Mouse (Mus musculus) liver, embryonic 14.5 days (tissue): ENCODE measurements around the gene Limk1. TPM values are rescaled to one million over a fixed set of nuclear protein-coding genes. Genes with fewer than 3 reads are reported as not detected.

Experiments used
- ATAC-seq: fragments of 200-750 bp; cut with Nextera tagmentation; 2 replicates; pipeline ENCODE4 v1.8.0; 2017; ENCODE audit warnings: moderate number of reproducible peaks, mild to moderate bottlenecking, moderate library complexity; ENCODE audit not compliant: insufficient read depth
- DNase-seq, 3 experiments: peaks; one replicate each; pipeline ENCODE4 v3.0.0-alpha.2; 2012 to 2013; ENCODE audit warnings: low read depth in 3 of 3, low spot score in 3 of 3
- H3K27ac ChIP-seq: fragments of 300-500 bp; sonication (generic); 2 replicates; pipeline ENCODE4 v1.5.1; 2014; ENCODE audit warnings: moderate library complexity, mild to moderate bottlenecking, control low read depth, inconsistent platforms
- H3K27me3 ChIP-seq: fragments of 300-500 bp; sonication (generic); 2 replicates; pipeline ENCODE4 v1.6.1; 2014; ENCODE audit warnings: mild to moderate bottlenecking, low read length, moderate library complexity; ENCODE audit not compliant: control insufficient read depth, insufficient read depth
- H3K36me3 ChIP-seq: fragments of 300-500 bp; sonication (generic); replicated peaks from 2 replicates; pipeline ENCODE4 v1.6.1; 2014; ENCODE audit warnings: low read depth; ENCODE audit not compliant: control insufficient read depth, insufficient read depth
- H3K4me1 ChIP-seq, 2 experiments: fragments of 200-500 bp in 1 of 2; fragments of 300-500 bp in 1 of 2; sonication (generic) in 1 of 2; replicated peaks; 2 replicates each; pipeline ENCODE4 v1.6.1; 2012 to 2014; ENCODE audit warnings: antibody characterized with exemption in 1 of 2, inconsistent platforms in 1 of 2, low read length in 1 of 2; ENCODE audit not compliant: control insufficient read depth in 2 of 2, insufficient read depth in 2 of 2
- H3K4me2 ChIP-seq: fragments of 300-500 bp; sonication (generic); 2 replicates; pipeline ENCODE4 v1.6.1; 2014; ENCODE audit warnings: low read depth, mild to moderate bottlenecking, control low read depth, moderate library complexity
- H3K4me3 ChIP-seq, 2 experiments: fragments of 200-500 bp in 1 of 2; fragments of 300-500 bp in 1 of 2; sonication (generic) in 1 of 2; 2 replicates each; pipeline ENCODE4 v1.5.1; 2012 to 2014; ENCODE audit warnings: low read depth in 2 of 2, low read length in 2 of 2, mild to moderate bottlenecking in 2 of 2, control low read depth in 1 of 2, inconsistent platforms in 1 of 2, moderate library complexity in 1 of 2; ENCODE audit not compliant: insufficient read depth in 1 of 2
- H3K9ac ChIP-seq: fragments of 300-500 bp; sonication (generic); replicated peaks from 2 replicates; pipeline ENCODE4 v1.6.1; 2014; ENCODE audit warnings: mild to moderate bottlenecking, control low read depth, moderate library complexity
- H3K9me3 ChIP-seq: fragments of 300-500 bp; sonication (generic); 2 replicates; pipeline ENCODE4 v1.6.1; 2016; ENCODE audit warnings: low read length, mixed read lengths; ENCODE audit not compliant: control insufficient read depth
- CTCF ChIP-seq: IDR thresholded peaks from 2 replicates; pipeline ENCODE4 v1.5.1; 2016; ENCODE audit warnings: antibody characterized with exemption, low read depth, control low read depth
- EP300 ChIP-seq: IDR thresholded peaks from 2 replicates; pipeline ENCODE4 v1.6.1; 2016; ENCODE audit warnings: antibody characterized with exemption, low read depth
- WGBS: fragments of 180-500 bp; shearing (Covaris S2); extraction: QIAGEN DNeasy Blood & Tissue Kit; methylation state at CpG from one replicate; pipeline ENCODE4 v1.1.7; 2014; ENCODE audit not compliant: insufficient replicate concordance; 5-methylcytosine and 5-hydroxymethylcytosine counted together
- polyA plus RNA-seq, 2 experiments: library from polyadenylated mRNA; depleted of rRNA in 1 of 2; stranded (reverse) in 1 of 2; unstranded in 1 of 2; fragments of >200 nt; fragmentation: Nextera tagmentation in 1 of 2; extraction: Ambion mirVana in 1 of 2; gene quantifications; 2 replicates each; pipeline versions ENCODE4 v1.2.1 to v1.2.3; 2012 to 2014

The Limk1 gene
- polyA plus RNA-seq, 2 experiments: 0.89 to 2.2 TPM

GRCm38 (mm10) chr5:134615780-134616179 lies 72.6 kb downstream of the Limk1 start:
- Histone ChIP-seq H3K4me1 (no peaks in the 10 kb centered on the region), H3K4me2 (no peak overlapping the region), H3K9ac (no peak overlapping the region), H3K36me3 (peaks cover 29% of the 10 kb centered on the region), H3K27ac (no peak overlapping the region), H3K4me3 (no peak overlapping the region), H3K27me3 (no peaks in the 10 kb centered on the region), H3K9me3 (no peaks in the 10 kb centered on the region)
- ATAC-seq (no peak), DNase-seq (no peak)
- no peak for TF ChIP-seq CTCF
- 68% methylated on average over 4 of the region's 4 CpGs for WGBS

- no peaks in the 10 kb centered on the region for H3K4me1 ChIP-seq
- no peak overlapping the region for H3K27ac ChIP-seq
- H3K4me2 ChIP-seq: no peak overlapping the region
- no peak overlapping the region for H3K4me3 ChIP-seq
- no peak for ATAC-seq
- TF ChIP-seq CTCF (no peak), EP300 (no peak)
- WGBS: 66% methylated on average over 8 of the region's 8 CpGs
- no peak for DNase-seq
- no peaks in the 10 kb centered on the region for H3K27me3 ChIP-seq
- no peak overlapping the region for H3K9ac ChIP-seq
- no peaks in the 10 kb centered on the region for H3K9me3 ChIP-seq
- peaks cover 25% of the 10 kb centered on the region for H3K36me3 ChIP-seq
Measured at GRCm38 (mm10) chr5:134615380-134615779, 73.0 kb downstream of the Limk1 start.

GRCm38 (mm10) chr5:134614802-134615201 lies 73.6 kb downstream of the Limk1 start, which contains the start of gene Lat2:
Gene Lat2, minus strand, starts transcription at chr5:134615025.
- H3K27me3 ChIP-seq: no peaks in the 10 kb centered on the region
- ATAC-seq (no peak), DNase-seq (no peak)
- no peak within 1 kb of the TSS for H3K9ac ChIP-seq
- 57% methylated on average over 7 of the region's 7 CpGs for WGBS
- no peak for TF ChIP-seq CTCF
- TF ChIP-seq EP300: no peak
- peaks cover 20% of the 10 kb centered on the region for H3K36me3 ChIP-seq
- no peak within 1 kb of the TSS for H3K4me2 ChIP-seq
- H3K4me3 ChIP-seq: no peak within 1 kb of the TSS
- no peaks in the 10 kb centered on the region for H3K9me3 ChIP-seq
- H3K27ac ChIP-seq: no peak within 1 kb of the TSS
- H3K4me1 ChIP-seq: no peaks in the 10 kb centered on the region

GRCm38 (mm10) chr5:134614296-134614695 lies 74.1 kb downstream of the Limk1 start:
- H3K27ac ChIP-seq: no peak overlapping the region
- H3K4me2 ChIP-seq: no peak overlapping the region
- no peak for DNase-seq
- H3K9ac ChIP-seq: no peak overlapping the region
- H3K27me3 ChIP-seq: no peaks in the 10 kb centered on the region
- ATAC-seq: no peak
- TF ChIP-seq EP300: no peak
- no peak for TF ChIP-seq CTCF
- no peaks in the 10 kb centered on the region for H3K9me3 ChIP-seq
- no peaks in the 10 kb centered on the region for H3K4me1 ChIP-seq
- 83% methylated on average over 8 of the region's 8 CpGs for WGBS
- peaks cover 14% of the 10 kb centered on the region for H3K36me3 ChIP-seq
- no peak overlapping the region for H3K4me3 ChIP-seq

GRCm38 (mm10) chr5:134613727-134614126 lies 74.7 kb downstream of the Limk1 start:
- TF ChIP-seq EP300: no peak
- no peak for TF ChIP-seq CTCF
- H3K27me3 ChIP-seq: no peaks in the 10 kb centered on the region
- no peak for ATAC-seq
- 64% methylated on average over 9 of the region's 9 CpGs for WGBS
- no peak overlapping the region for H3K27ac ChIP-seq
- DNase-seq: no peak
- peaks cover 10% of the 10 kb centered on the region for H3K36me3 ChIP-seq
- no peak overlapping the region for H3K4me3 ChIP-seq
- no peaks in the 10 kb centered on the region for H3K9me3 ChIP-seq
- H3K9ac ChIP-seq: no peak overlapping the region
- no peak overlapping the region for H3K4me2 ChIP-seq
- H3K4me1 ChIP-seq: no peaks in the 10 kb centered on the region
